Mouse (Mus musculus) left cerebral cortex, postnatal 14 days (tissue): Measurements from ENCODE around the gene 4931422A03Rik. TPM values are rescaled to one million over a fixed set of nuclear protein-coding genes. Genes with fewer than 3 reads are reported as not detected.
"Not testable (repeated sequence)": the region's sequence is repeated elsewhere in the genome, so short reads cannot be mapped to it uniquely, and the experiment has no call there.

Experiments
- DNase-seq, 2 experiments: peaks; one replicate each; pipeline ENCODE4 v3.0.0; 2021 to 2022; ENCODE audit warnings: low spot score in 2 of 2, mixed read lengths in 1 of 2
- intact Hi-C: fragments of 180-260 bp; cut with DNase I; formaldehyde crosslinking; loops from one replicate; pipeline ENCODE4 v1.15.1; 2025
- long read RNA-seq, 2 experiments: library from polyadenylated mRNA; stranded (forward); transcript quantifications; one replicate each; pipeline ENCODE4 v2.0.0; 2021
- total RNA-seq, 2 experiments: library from RNA; stranded (reverse); gene quantifications; 2 replicates each; pipeline ENCODE4 v1.2.3; 2021

The 4931422A03Rik gene
- total RNA-seq, result not detected
- long read RNA-seq, experiment 1, partial matches to known transcripts, result 0 of 1 reads
- long read RNA-seq, experiment 1, other reads (novel, unspliced or antisense), result 1 of 1 reads
- long read RNA-seq, experiment 2, partial matches to known transcripts, result 0 of 4 reads
- long read RNA-seq, experiment 2, other reads (novel, unspliced or antisense), result 4 of 4 reads

- DNase-seq, result peak; percentile 16
- intact Hi-C loops, result no loop called here
Observed at GRCm38 (mm10) chr2:104028139-104028723, at the start of gene 4931422A03Rik. Gene 4931422A03Rik (minus strand): TSS chr2:104028361.

- intact Hi-C loops, result no loop called here
Observed at GRCm38 (mm10) chr2:104069704-104070185, 41.6 kb upstream of the 4931422A03Rik start, which contains the start of gene Cd59b. Gene Cd59b (plus strand): TSS chr2:104069849.

GRCm38 (mm10) chr2:104068450-104068849, 40.3 kb upstream of the 4931422A03Rik start, which contains the start of gene Gm10799:
Gene Gm10799 (minus strand): TSS chr2:104068550.
- DNase-seq, intact Hi-C loops: not testable (repeated sequence)

More at GRCm38 (mm10) chr2:104069704-104070185, 41.6 kb upstream of the 4931422A03Rik start, which contains the start of gene Cd59b:
- DNase-seq, result no peak

GRCm38 (mm10) chr2:104065526-104065925, 37.4 kb upstream of the 4931422A03Rik start, which contains the start of gene Gm10912:
Gene Gm10912 (plus strand): TSS chr2:104065826.
- DNase-seq, intact Hi-C loops: not testable (repeated sequence)

GRCm38 (mm10) chr2:104064152-104064551, 36.0 kb upstream of the 4931422A03Rik start:
- intact Hi-C loops, result no loop called here
- DNase-seq, result no peak

GRCm38 (mm10) chr2:104062665-104063064, 34.5 kb upstream of the 4931422A03Rik start:
- no peak for DNase-seq
- intact Hi-C loops, result no loop called here

- DNase-seq, result no peak
- intact Hi-C loops, result no loop called here
Observed at GRCm38 (mm10) chr2:104060996-104061395, 32.8 kb upstream of the 4931422A03Rik start.

GRCm38 (mm10) chr2:104059786-104060185, 31.6 kb upstream of the 4931422A03Rik start:
- intact Hi-C loops, result no loop called here
- no peak for DNase-seq

GRCm38 (mm10) chr2:104058954-104059353, 30.8 kb upstream of the 4931422A03Rik start:
- DNase-seq, result no peak
- intact Hi-C loops, result no loop called here

GRCm38 (mm10) chr2:104058381-104058780, 30.2 kb upstream of the 4931422A03Rik start:
- intact Hi-C loops, result no loop called here

GRCm38 (mm10) chr2:104044479-104045080, 16.4 kb upstream of the 4931422A03Rik start:
- intact Hi-C loops, result no loop called here
- no peak for DNase-seq

More at GRCm38 (mm10) chr2:104058381-104058780, 30.2 kb upstream of the 4931422A03Rik start:
- DNase-seq, result no peak

- DNase-seq, result no peak
- intact Hi-C loops, result no loop called here
Observed at GRCm38 (mm10) chr2:104043624-104044478, 15.7 kb upstream of the 4931422A03Rik start.

- intact Hi-C loops, result no loop called here
- no peak for DNase-seq
Observed at GRCm38 (mm10) chr2:104042766-104043165, 14.6 kb upstream of the 4931422A03Rik start.

- intact Hi-C loops, result no loop called here
- no peak for DNase-seq
Observed at GRCm38 (mm10) chr2:104041632-104042031, 13.5 kb upstream of the 4931422A03Rik start.

- intact Hi-C loops, result loop anchor here (10.0 kb wide), 2 partner anchors 87 to 387 kb away; partner anchors contain the start of gene A930018P22Rik
- DNase-seq, result no peak
Observed at GRCm38 (mm10) chr2:104038236-104038635, 10.1 kb upstream of the 4931422A03Rik start.

GRCm38 (mm10) chr2:104036316-104036715, 8.2 kb upstream of the 4931422A03Rik start:
- intact Hi-C loops, result loop anchor here (10.0 kb wide), 2 partner anchors 88 to 388 kb away; partner anchors contain the start of gene A930018P22Rik
- no peak for DNase-seq

GRCm38 (mm10) chr2:104035595-104035994, 7.4 kb upstream of the 4931422A03Rik start:
- intact Hi-C loops, result loop anchor here (10.0 kb wide), 2 partner anchors 89 to 389 kb away; partner anchors contain the start of gene A930018P22Rik
- DNase-seq, result no peak

GRCm38 (mm10) chr2:104034832-104035472, 6.8 kb upstream of the 4931422A03Rik start:
- peak; percentile 74 to 79 for DNase-seq
- intact Hi-C loops, result loop anchor here (10.0 kb wide), 2 partner anchors 90 to 390 kb away; partner anchors contain the start of gene A930018P22Rik
